Mouse (Mus musculus) lung, adult 18-20 months (tissue): ENCODE results near the gene Grb10.

Source experiments
- DNase-seq, 2 experiments: peaks; one replicate each; pipeline ENCODE4 v3.0.0; 2022; ENCODE audit warnings: mixed read lengths in 2 of 2

The Grb10 gene

DNA sequence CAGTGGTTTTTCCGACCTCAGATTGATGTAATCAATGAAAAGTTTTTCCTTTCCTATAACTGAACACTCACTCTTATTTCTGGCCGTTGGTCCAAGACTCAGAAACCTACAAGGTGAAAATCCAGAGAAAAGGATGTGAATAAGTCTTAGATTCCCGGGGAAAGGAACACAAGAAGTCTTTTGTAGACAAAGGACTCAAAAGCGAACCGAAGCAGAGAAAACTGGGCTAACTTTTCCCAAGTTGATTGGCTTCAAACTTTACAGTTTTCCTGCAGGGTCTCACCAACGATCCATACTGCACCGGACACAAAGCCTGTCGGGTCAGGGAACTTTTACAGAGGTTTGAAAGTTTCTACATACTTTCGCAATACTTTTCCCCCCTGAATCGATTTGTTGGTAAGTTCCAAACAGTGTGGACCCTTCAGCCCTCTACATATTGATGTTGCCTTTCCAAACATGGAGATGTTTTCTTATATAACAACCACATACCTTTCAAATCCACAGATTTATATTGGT lies at the start of gene Grb10:
Gene Grb10, minus strand, starts transcription at position 214 of the 516 bp plus-strand sequence.
- no peak for DNase-seq

DNA sequence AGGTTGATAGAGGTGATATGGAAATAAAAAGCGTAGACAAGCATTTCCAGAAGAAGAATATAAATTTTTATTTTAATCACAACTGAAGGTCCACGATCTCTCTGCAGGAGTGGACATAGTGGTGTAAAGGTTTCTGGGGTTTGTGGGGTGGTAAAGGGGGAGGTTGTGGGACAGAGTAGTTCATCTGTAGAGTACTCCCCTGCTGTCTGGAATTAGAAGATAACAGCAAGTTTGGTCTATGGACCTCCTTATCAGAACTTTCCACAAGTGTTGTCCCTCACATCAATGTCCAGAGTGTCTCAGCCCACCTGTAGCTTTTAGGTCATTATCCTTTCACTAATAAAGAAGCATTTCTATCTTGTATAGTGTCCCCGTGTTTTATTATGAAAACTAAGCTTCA lies 43.2 kb upstream of the Grb10 start:
- DNase-seq, result no peak

DNA sequence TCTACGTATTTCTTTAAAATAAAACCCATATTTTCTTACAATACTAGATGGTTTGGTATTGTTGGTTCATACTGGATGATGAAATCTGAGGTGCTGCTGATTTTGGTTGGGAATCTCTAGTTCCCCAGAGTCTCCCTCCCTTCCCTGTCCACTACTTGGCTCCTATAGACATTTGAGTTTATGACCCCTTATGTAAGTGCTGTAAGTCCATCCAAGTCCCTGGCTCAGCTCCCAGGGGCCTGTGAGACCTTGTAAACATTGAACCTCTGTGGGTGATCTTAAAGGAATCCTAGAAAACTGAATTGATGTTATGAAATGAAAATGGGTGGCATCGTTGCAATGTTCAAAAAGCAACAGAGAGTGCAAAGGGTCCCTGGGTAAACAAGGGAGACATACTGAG lies 40.7 kb upstream of the Grb10 start:
- no peak for DNase-seq

GRCm38 (mm10) chr11:12075449-12075848 lies 37.0 kb upstream of the Grb10 start:
- DNase-seq, result no peak

DNA sequence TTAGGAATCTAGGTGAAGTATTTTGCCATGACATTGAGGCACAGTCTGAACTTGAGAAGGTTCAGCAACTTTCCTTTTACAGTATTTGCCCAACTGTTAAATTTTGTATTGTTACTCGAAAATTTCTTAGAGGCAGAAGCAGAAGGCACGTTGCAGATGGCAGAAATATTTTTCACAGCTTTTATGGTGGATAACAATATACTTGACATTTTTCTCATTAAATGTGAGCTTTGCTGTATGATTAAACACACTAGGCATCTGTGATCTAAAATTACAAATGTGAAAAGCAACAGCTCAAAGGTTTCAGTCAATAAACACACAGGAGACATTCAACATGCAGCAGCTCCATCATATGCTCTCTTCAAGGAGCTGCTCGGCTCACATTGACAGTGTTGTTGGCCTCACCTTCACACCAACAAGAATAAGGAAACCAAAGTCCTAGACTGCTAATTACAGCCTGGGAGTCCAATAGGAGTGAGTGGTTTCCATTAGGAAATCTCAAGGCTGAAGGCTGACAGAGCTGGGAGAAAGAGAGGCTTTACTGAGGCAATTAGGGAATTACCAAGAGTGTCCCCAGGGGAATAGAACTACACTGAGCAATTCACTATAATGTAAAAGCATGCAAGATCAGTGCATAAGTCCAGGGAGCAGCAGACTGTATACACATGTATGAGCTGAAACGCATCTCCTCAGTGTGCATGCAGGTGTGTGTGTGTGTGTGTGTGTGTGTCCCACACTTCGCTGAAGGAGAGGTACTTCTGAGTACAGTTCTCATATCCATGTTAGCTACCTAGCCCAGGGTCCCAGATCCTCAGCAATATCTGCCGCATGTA lies 35.1 kb upstream of the Grb10 start:
- DNase-seq, result no peak

GRCm38 (mm10) chr11:12072322-12072721 lies 33.8 kb upstream of the Grb10 start:
- DNase-seq, result no peak

- DNase-seq, result no peak
Measured at GRCm38 (mm10) chr11:12059005-12059404, 20.5 kb upstream of the Grb10 start.

DNA sequence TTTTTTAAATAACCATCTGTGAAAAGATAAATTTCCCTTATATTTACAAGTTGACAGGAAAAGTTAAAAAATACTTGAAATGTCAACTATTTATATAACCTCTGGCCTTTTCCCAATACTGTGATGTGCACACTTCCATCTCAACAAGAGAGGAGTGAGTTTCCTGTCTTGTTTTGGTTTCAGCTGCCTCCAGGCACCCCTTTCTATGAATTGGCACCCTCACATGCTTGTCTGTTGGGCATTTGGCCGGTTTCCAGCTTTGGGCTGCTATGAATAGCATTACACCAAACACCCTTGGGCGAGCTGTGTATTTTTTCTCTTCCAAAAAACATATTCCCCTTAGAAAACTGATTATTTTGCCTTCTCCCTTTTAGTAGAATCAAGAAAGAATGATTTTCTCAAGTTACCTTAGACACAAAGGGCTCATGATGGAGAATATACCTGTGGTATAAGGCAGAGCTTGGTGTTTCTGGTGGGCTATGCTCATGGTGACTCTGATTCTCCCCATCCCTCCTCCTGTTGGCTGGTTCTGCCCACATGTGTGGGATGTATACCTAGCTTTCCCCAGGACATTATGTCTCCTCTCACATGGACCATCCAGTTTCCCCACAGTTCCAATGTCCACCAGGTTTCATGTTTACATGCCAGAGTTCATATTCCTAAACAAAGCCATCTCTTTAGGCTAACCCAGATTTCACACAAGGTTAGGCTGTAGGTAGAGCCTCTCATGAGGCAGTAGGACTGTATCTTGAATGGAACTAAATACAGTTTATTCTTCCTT lies 10.3 kb upstream of the Grb10 start:
- no peak for DNase-seq

DNA sequence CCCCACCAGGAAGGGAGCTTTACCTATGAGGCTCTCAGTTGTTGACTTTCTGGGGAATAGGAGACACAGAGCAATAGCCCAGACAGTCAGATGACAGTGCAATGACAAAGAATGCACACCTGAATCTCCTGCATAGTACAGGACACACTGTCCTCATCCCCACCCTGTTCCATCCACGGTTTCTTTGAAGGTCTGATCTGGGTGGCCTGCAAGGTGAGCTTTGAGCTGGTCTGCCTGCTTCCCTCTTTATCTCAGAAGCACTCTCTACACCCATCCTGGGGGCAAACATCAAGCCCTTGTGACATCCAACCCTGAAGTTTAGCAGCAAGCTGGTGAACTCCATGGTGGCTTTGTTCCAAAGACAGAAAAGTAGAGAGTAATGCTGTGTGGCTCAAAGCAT lies 9.7 kb upstream of the Grb10 start:
- no peak for DNase-seq

DNA sequence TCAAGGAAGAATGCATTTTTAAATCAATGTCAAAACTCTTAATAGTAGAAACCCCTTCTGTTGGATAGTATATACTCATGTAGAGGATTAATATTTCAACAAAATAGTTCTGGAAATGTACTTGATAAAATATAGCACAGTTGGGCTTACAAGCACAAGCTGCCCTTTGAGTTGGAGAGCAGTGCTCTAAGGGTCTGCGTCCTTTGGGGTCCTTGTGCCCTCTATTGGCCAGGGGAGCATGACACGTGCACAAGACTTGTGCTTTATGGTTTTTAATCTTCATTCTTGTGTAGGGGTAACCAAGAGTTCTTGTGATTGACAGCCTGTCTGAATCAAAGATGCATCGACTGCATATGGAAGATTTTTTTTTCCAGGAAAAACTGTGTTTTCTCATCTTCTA lies 5.8 kb upstream of the Grb10 start:
- no peak for DNase-seq

- DNase-seq, result no peak
Measured at GRCm38 (mm10) chr11:12041787-12042186, 3.3 kb upstream of the Grb10 start.

GRCm38 (mm10) chr11:12041379-12041778 lies 2.9 kb upstream of the Grb10 start:
- DNase-seq, result no peak

GRCm38 (mm10) chr11:12040391-12040790 lies 1.9 kb upstream of the Grb10 start:
- DNase-seq, result no peak

- no peak for DNase-seq
Measured at GRCm38 (mm10) chr11:12039748-12040147, 1.3 kb upstream of the Grb10 start.

DNA sequence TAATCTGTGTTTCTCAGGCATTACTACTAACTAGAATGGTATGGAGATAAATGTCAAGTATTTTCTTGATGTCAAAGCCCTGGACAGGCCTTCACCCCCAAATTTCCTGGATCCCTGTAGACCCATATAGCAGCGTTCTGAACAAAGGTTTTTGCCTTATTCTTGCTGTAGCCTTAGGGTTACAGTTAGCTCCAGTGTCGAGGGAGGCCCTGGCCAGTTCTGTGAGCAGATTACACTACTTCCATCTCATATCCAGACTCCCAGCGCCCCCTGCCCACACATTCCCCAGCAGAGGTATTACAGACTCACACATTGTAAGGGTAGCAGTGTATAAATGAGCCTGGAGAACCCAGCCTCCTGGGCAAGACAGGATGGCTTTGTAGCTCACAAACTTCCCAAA lies 615 bp upstream of the Grb10 start:
- DNase-seq, result no peak

DNA sequence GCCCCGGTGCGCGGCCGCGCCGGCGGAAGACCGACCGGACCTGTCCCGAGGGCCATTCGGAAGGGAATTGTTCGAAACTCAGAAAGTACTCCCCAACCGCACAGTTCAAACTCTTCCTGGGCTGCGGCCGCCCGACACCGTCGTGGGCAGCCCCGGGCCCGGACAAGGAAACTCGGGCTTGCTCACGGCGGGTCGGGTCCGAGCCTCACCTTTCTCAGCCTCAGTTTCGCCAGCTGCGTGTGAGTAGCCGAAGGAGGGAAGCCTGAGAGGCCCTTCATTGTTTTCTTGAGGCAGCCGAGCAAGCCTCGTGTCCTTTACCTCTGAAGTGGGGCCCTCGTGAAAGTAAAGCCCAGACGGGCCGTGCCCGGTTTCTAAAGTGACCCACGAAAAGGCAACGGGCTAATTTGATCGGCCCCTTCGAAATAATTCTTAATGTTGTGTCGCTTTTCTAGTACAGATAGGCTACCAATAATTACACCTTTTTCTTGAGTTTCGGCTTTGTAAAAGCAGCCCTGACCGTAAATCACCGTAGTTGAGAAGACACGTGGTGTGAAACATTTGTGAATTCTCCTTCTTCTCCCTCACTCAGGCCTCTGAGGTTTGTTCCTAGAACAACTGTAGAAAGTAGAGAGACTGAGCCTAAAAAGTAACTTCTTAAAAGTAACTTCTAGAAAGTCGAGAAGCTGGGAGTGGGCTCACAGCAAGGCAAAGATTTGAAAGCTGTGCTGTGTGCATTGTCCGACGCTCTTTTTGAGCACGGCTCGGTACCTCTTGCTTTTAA lies 604 bp downstream of the Grb10 start:
- DNase-seq, result peak in 1 of 2 experiments; percentile 5

DNA sequence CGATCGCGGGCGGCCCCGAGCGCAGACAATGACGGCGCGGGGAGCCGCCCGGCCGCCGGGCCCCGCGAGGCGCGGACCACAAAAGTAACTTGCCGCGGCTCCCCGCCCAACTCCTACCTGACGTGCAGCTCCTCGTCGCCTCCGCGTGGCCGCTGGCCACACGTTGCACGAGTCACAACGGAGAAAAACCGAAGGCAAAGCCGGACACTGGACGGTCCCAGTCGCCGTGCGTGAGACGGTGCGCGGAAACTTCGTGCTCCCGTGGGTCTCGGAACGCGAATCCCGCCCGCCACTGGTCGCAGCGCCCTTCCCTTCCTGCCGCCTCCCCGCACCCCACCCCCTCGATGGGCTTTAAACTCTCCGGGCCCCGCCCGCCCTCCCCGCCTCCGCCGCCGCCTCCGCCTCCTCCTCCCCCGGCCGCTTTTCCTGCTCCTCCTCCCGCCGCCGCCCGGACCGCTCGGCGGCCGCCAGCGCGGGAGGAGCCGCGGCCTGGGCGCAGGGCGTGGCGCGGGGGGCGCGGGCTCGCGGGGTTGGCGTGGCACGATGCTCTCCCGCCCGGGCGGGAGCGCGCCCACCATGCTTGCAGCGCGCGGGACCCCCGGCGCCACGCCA lies 1.3 kb downstream of the Grb10 start:
- DNase-seq, result peak; percentile 43 to 63

DNA sequence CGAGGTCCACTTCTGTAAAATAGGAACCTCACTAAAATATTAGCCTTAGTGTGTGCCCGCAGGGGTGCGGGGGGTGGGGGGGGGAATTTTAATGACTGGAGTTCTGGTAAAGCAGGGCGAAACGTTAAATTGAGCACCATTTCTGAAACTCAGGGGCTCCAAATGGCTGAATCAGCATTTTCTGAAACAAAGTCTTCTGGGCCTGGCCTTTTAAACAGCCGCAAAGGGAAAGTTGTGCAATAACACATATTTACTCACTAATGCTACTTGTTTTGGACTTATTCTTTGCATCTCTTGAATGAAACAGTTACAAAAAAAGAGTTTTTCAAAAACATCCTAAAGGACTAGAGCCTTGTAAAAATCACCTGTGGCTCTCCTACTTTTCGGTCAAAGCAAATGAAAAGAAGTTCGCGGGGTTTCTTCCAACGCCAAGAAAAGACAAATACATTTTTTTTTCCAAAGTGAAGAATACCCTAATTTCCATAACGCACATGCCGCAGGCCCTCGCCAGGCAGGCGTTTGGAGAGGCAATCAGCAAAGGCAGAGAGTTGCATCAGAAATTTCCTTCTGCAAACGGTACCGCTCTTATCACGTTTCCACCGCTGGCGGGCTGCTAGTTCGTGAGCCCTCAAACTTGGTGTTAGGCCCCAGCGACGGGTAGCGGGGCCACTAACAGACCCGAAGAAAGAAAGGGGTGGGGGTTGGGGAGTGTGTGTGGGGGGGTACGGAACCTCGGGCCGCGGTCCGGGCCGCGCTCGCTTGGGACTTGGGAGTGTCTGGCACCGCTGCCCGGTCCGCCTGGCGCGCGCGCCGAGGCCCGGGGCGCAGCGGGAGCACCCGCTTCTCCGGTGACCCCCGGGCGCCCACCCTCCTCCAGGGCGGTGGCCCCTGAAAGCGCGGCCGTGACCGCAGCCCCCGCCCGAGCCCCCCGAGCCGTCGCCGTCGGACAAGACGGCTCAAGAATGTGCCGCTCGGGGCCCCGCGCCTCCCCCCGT lies 2.3 kb downstream of the Grb10 start:
- peak in 1 of 2 experiments; percentile 18 for DNase-seq

- no peak for DNase-seq
Measured at GRCm38 (mm10) chr11:12035324-12035723, 3.2 kb downstream of the Grb10 start.

- DNase-seq, result no peak
Measured at GRCm38 (mm10) chr11:12034781-12035180, 3.7 kb downstream of the Grb10 start.

DNA sequence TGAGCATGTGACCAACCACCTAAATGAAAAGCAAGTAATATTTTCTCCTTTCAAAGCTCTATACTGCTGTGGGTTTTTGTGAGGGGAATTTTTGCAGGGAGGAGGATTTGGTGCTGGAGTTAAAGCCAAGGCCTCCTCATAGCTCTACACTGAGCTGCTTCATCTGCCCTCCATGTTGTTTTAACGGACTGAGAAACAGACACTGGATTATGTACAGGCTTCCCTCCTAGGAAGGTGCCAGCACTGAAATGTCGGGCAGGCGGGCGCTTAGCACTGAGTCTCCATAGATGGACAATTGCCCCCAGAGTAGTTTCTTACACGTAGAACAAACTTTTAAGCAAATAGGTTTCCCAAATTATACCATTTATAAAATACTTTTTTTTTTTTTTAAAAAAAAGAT lies 4.1 kb downstream of the Grb10 start:
- DNase-seq, result no peak
